Mouse (Mus musculus): ENCODE data around the gene Slc36a2.

The Slc36a2 gene

DNA sequence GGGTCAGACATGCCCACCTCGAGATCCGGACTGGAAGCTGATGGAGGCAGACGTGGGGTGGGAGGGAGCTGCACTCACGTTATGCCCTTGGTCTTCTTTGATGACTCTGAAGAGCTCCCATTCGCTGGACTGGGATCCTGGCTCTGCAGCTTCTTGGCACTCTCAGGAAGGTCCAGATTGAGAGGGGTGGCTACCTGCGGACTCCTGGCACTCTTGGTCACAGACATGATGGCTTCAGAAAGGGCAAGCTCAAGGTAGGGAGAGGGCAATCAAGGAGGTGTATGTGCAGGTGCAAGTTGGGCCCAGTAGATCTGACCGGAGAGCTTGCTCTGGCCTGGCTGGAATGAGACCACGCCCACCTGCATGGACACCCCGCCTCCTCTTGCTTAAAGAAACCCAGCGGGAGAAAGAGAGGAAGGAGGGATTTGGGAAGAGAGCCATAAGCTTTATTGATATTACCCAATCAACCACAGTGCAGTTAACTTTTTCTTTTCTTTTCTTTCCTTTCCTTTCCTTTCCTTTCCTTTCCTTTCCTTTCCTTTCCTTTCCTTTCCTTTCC, at the start of gene Slc36a2:
TSS of gene Slc36a2 (minus strand) at position 345 of the 559 bp plus-strand sequence.
- peak; percentile 83 to 84 for DNase-seq

DNA sequence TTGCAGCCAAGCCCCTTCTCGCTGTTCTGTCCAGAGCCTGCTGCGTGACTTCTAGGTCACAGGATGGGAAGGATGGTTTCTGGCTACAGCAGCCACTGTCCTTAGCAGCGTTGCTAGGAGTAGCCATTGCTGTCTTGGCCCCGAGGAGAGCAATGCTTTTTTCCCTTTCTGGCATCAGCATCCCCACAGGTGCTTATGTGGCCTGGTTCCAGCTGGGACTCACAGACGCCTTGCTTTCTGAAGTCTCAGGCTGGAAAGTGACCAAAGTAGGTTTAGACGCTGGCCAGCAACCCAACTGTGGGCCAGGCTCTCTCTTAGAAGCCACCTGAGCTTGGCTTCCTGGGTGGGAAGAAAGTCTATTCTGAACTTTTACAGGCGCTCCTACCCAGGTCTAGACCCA, 49.4 kb upstream of the Slc36a2 start:
- peak; percentile 77 to 87 for DNase-seq

DNA sequence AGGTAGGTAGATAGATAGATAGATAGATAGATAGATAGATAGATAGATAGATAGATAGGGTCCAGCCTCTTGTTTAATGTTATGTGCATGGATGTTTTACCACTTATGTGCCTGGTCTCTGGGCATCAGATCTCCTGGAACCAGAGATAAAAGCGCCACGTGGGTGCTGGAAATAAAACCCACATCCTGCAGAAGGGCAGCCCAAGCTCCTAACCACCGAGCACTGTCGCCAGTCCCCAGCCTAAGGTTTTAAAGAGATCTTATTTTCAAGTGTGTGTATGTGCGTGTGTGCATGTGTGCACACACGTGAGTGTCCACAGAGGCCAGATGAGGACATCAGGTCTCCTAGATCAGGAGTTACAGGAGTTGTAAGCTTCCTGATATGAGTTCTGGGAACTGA, 46.2 kb upstream of the Slc36a2 start:
- DNase-seq = no peak

DNA sequence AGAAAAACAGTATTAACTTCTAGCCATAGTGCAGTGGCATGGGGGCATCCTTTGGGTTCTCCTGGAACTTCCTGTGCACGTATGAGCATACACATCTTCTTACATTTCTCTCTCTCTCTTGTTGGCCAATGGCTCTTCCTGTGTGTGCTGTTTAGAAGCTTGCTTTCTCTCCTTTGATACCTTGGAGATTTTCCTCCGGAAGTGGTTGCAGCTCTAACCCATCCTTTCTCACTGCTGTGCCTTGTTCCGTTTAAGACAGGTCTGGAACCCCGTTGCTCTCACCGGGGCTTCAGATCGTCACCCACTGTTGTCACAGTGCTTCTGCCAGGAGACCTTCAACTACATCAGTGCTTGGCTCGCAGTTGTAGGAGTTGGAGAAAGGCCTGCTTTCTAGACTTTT, 36.4 kb upstream of the Slc36a2 start:
- no peak for DNase-seq

DNA sequence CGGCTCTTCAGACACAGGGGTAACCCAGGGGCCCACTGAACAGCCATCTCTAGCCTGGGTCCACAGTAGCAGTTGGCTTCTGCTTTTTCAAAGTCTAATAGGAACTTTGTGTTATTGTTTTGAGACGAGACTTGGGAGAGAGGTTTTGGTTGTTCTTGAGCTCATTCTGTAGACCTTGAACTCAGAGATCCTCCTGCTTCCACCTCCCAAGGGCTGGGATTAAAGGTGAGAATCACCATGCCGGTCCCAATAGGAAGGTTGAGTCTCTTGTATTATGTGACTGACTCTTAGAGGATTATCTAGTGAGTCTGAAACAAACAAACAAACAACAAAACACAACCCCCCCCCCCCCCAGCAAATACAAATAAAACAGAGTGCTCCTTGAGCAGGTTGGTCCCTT, 33.6 kb upstream of the Slc36a2 start:
- no peak for DNase-seq

DNA sequence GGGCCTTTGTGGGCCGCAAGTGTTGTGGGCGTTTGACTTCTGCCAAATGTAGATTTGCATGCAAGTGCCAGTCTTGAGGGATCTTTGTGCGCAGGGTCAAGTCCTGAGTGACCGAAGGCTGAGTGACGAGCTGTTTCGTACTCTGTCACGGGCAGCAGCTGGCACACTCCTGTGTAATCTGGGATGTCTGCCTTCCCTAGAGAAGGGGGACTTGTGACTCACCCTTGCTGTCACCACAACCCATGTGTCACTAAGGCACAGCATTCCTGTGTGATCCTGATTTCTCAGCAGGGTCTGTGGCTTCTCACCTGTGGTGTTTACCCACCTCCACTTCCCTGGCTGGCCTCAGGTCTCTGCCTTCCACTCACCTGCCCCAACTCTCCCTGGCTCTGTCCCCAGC, 33.0 kb upstream of the Slc36a2 start:
- DNase-seq = no peak

DNA sequence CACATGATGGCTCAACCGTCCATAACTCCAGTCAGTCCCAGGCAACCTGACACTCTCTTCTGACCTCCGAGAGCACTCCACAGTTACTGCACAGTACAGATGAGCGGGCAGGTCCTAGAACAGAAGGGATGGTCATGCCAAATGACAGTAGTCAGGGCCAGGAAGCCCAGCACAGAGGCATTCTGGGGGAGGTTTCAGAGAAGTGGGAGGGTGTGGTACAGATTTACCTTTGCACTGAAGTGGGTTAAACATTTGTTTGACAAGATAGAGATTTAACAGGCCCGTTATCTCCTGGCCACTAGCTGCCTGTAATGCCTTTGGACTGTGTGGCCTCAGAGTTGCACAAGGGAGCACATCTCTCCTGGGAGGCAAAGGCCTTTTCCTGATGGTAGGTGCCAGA, 32.5 kb upstream of the Slc36a2 start:
- no peak for DNase-seq

DNA sequence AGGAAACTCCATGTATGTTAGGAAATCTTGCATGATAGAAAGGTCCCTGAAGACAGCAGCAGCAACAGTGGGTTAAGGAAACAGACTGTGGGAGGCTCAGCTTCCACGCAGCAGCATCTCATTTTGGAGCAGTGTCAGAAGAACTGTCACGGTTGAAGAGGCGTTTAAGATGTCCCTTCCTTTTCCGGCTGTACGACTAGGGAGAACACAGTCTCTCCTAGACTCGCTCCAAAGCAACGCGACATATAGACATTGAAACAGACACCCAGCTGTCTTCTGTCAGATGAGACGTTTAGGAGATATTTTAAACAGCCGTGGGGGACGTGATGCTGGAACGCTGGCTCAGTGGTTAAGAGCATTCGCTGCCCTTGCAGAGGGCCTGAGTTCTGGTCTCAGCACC, 32.0 kb upstream of the Slc36a2 start:
- no peak for DNase-seq

DNA sequence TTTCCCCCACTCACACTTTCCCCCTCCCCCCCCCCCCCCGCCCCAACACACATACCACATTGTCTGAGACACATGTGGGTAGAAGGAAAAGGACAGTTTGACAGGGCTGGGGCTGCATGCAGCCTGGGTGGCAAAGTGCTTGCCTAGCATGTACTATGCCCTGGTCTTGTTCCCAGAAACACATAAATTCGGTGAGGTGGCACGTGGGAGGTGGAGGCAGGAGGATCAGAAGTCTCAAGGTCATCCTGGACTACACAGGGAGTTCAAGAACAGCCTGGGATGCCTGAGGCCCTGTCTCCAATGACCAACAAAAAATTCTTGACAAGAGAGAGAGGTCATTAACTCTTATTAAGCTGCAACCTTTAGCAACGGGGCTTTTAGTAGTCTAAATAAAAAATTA, 31.2 kb upstream of the Slc36a2 start:
- no peak for DNase-seq

DNA sequence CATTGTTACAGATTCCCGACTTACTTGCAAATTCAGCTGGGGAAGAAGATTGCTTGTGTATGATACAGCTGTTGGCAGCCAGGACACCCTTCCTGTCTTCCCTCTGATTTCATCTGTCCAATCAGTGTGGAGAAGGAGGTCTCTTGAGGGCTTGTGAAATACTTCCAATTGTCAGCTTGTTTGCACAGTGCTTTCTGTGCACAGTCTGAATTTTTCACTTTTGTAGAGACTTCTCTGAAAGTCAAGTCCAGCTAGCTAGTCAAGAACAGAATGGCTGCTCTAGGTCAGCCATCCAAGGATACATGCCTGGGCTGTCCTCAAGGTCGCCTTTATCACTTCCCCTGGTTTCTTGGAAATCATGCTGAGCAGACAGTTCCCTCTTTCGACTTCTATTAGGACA, 30.1 kb upstream of the Slc36a2 start:
- no peak for DNase-seq

DNA sequence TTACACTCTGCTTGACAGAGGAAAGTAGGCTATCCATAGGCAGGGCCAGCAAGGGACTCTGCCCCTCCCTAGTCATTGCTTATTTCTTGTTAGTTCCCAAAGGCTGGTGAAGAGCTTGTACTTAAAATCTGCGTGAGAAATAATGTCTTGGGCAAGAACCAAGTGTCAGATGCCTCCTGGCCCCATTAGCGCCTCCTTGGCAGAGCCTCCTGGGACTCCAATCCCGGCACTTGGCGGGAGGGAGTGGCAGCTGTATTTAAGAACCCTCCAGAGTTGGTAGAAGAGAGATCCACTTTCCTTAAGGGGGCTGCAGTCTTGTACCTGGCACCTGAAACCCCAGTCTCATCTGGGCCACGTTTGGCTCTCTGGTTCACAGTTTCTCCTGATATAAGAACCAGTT, 29.3 kb upstream of the Slc36a2 start:
- DNase-seq = no peak

DNA sequence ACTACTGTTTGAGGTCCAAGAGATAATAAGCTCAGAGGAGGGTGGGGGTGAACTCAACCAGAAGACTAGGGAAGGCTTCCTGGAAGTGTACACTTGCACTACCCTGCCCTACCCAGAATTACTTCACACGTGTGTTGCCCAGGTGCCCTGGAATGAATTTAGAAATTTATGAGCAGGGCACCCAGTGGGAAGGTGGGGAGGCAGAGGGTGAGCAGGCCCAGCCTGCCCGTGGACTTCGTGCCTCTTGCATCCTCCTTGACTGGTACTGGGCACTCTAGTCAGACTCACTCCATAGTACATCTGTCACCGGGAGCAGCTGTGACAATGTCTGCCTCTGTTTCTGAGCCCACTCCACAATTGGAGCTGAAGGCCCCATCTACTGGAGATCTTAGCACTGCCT, 28.6 kb upstream of the Slc36a2 start:
- no peak for DNase-seq

DNA sequence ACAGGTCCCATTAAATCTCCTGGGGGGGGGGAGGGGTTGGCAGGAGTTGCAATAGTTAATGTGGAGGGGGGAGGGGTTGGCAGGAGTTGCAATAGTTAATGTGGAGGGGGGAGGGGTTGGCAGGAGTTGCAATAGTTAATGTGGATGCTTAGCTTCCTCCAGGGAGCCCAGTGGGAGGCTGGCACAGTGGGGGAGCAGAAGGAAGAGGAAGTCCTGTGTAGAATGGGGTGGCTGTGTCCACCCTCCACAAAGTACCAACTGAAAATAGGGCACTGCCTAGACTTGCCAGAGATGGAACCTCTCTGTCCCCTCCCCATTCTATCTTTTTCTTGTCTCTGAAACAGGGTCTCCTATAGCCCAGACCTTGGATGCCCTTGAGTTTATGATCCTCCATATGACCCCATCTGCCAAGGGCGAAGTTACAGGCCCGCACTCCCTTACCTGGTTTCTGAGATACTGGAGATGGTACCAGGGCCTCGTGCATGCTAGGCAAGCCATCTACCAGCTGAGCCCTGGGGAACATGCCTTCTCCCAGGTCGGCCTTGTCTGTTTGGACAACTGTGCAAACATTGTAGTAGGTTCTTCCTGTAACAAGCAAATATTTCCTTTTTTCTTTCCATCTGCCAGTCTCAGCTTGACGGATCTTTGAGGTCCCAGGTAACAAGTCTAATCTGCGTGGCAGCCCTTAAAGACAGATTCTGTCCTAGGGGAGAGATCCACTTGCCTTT, 24.9 kb upstream of the Slc36a2 start:
- DNase-seq = no peak

DNA sequence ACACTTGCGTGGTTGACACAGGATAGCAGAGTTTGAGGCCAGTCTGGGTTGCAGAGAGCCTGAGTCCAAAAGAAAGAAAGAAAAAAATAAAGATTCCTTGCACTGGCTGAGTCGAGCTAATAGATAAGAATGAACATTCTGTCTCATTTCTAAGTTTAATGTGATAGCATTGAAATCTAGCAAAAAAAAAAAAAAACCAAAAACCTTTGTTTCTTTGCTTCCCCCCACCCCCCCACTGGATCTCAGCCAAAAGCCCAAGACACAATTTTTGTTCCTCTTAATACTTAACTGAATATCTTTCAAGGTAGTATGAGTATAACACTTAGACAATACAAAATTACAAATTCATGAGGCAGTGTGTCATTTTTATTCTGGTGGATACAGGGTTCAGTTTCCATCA, 24.2 kb upstream of the Slc36a2 start:
- no peak for DNase-seq

DNA sequence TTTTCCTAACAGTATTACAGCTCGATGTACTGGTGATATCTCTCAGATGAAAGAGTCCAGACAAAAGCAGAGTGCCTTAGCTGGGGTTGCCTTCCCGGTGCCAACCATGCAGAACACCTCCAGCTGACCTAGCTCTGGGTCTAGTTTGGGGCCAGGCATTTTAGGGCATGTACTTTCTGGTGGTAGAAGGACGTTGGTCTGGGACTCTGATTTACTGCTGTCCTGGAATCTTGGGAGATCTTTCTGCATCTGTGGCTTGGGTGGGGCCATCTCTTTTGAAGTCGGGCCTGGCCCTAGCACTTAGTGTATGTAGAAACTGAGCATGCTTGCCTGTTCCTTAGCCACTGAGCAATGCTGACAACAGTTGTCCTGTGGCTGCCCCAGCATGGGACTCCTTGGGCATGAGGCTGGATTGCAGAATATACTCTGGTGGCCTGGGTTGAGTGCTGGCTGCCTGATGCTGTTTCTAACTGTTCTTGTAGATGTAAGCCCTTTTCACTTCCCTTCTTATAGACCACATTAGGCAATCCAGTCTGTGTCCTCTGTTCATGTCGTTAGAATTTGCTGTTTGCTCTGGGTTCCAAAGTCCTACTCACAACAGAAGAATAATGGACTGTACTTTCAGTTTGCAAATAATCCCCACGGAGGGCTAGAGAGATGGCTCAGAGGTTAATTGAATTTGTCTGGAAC, 23.3 kb upstream of the Slc36a2 start:
- no peak for DNase-seq

DNA sequence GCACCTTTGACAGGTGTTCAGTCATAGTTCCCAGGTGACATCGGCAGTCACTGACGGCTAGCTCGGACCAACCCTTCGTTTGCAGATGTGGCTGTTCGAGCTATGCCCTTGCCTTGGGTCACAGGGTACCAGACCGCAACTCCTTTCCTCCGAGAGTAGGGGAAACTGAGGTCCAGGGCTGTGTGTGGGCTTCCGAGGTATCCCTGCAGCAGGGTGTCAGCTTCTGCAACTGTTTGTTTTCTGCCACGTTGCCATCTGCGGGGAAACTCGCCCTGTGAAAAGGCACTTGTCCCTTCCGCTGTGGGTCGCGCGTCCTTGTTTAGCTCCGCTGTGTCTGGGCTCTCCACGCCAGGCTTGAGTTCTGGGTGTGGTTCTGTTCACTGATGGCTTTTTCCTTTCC, 19.7 kb upstream of the Slc36a2 start:
- peak; percentile 64 to 68 for DNase-seq

DNA sequence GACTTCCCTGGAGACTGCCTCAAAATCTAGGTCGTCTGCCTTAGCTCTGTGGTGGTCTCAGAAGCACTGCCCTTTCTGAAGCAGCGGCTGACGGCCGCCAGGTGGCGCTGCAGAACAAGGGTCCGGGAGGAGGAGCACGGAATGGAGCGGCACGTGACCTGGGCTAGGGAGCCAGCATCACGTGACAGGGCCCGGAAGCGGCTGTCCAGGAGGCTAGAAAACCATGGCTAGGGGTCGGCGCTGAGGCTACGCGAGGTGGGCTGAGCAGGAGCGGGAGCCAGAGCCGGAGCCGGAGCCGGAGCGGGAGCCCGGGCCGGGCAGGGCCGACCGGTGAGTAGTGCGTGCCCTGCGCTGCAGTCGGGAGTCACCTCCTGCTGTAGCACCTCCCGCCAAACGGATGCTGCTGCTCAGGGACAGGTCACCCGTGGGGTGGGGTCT, 19.3 kb upstream of the Slc36a2 start, which contains the start of gene Slc36a1:
TSS of gene Slc36a1 (plus strand) at position 192 of the 438 bp plus-strand sequence.
- DNase-seq = peak; percentile 98 to 99

DNA sequence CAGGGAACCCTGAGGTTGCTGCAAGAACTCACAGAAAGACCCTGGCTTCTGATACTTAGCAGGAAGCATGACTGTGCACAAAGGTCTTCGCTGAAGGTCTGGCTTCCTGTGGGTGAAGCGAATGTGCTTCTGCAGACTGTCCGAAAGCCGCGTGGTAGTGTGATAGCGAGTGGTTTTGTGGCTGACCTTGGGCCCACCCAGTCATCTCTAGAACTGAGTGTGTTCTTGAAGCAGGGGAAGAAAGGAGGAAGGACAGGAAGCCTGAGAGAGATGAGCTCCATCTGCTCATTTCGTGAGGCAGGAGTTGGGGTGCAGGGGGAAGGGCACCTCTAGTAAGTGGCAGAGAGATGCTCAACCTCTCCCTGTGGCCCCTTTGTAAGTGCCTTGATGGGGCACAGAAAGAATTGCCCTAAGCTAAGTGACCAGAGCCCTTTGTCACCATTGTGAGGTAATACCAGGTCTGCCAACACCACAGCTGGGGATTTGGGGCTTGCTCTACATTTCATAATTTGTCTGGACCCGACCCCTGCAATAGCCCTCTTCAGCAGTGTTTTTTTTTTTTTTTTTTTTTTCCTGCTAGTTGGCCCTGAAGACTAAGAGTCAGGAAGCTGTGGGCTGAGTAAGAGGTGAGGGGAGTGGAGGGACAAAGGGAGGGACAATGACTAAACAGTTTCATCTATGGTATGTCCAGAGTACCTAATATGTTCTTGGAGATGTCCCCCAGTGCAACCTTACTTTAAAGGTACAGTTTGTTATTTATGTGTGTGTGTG, 13.0 kb upstream of the Slc36a2 start:
- DNase-seq = no peak

DNA sequence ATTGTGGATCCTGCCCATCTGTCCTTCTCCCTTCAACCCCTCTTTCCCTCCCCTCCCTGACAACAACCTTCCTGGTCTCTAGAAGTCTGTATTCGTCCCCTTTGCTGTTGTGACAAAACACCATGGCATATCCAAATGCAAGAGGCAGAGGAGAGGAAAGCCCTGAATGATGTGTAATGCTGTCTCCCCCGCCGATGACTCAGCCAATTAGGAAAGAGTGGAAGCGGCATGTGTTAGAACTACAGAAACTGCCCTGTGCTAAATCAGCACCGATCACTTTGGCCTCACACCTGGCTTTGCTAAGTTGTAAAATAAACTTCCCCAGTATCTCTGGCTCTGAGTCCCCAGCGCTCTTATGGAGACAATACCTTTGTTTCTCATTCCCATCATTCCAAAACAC, 12.2 kb upstream of the Slc36a2 start:
- no peak for DNase-seq

DNA sequence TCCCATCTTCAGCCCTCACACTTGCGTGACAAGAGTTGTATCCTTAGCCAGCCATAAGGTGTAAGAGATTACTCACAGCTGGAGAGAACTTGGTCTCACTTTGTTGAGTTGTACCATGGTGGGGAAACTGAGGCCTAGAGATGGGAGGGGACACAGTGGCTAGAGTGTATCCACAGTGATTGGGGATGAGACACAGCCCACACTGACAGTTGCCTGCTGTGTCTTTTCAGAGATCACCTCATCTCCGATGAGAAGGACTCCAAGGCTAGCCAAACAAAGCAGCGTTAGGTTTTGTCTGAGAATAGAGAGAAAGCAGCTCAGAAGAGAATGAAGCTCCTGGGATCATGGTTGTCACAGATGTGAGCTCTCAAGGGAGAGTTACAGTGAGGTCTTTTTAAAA, 5.3 kb upstream of the Slc36a2 start:
- no peak for DNase-seq

DNA sequence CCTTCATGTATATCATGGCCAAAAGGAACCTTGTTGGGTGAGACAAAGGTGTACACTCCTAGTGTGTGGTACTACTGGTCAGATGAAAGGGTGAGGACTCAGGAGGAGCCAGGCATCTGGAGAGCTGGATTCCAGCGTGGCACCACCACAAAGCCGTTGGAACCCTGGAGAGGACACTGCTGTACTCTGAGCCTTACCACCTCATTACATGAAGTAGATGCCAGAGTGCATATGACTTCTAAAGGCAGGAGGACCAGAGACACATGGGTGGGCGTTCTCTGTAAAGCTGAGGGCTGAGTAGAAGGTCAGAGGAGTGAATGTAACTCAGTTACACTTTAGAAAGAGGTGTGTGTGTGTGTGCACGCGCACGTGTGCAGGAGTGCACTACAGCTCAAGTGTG, 2.9 kb upstream of the Slc36a2 start:
- DNase-seq = no peak

DNA sequence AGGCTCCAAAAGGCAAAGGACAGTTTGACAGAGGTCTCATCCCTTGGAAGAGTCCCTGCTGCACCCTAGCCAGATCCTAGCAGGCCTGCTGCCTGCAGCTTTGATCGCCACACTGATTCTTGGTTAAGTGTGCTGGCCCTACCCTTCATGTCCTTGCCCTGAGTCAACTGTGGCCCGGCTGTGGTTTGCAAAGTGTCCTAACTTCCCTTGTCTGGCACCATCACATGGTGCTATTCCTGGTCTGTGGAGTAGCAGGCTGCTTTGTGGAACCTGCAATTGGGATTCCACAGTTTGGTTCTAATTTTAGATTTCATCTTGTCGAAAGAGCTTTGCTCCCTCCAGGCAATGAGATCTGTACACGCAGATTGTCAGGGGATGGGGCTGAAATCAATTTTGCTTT, 2.4 kb upstream of the Slc36a2 start:
- no peak for DNase-seq

DNA sequence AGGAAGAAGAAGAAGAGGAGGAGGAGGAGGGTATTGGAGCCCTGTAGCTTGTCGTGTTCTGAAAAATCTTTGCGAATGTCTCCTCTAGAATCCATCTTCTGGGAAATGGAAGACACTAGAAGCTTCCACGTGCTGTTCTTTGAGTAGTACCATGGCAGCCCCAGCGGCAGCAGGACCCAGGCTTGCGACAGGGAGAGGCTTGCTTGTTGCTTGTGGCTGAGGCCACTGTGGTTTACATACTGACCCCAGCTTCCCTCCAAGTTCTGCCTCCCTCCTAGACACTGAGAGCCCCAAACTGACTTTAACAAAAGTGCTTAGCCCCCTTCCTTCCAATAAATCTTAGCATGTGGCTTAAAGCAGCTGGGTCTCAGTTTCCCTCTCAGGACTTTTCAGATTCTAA, 631 bp downstream of the Slc36a2 start:
- peak in 1 of 2 experiments; percentile 26 for DNase-seq

Measured in cerebellum, postnatal 25 days (tissue).